Mouse (Mus musculus) gastrocnemius, postnatal 10 days (tissue): ENCODE results near the gene Vpreb1. TPM values are rescaled to one million over a fixed set of nuclear protein-coding genes. Genes with fewer than 3 reads are reported as not detected.
A peak's percentile ranks its signal among the peaks of the same experiment; 100 is the strongest.

Experiments used
- DNase-seq: peaks from one replicate; pipeline ENCODE4 v3.0.0; 2021; ENCODE audit warnings: mixed read lengths
- total RNA-seq, 2 experiments: library from RNA; stranded (reverse); gene quantifications; 2 replicates each; pipeline ENCODE4 v1.2.3; 2021

Vpreb1 gene
- total RNA-seq, 2 experiments from 2014 or later = 0.72 TPM; not detected in 1

DNA sequence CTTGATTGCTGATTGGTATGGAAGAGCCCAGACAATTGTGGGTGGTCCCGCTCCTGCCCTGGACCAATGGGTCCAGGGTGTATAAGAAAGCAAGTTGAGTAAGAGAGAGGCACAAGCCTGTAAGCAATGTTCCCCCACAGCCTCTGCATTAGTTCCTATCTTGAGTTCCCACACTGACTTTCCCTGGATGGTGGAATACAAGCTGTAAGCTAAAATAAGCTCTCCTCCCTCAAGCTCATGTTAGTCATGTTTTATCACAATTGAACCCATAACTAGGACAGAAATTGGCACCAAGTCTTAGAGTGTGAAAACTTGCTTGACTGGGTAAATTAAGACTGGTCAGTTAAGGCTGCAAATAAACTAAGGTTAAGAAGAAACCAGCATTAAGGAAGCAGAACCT, 15.1 kb downstream of the Vpreb1 start:
- DNase-seq = no peak

DNA sequence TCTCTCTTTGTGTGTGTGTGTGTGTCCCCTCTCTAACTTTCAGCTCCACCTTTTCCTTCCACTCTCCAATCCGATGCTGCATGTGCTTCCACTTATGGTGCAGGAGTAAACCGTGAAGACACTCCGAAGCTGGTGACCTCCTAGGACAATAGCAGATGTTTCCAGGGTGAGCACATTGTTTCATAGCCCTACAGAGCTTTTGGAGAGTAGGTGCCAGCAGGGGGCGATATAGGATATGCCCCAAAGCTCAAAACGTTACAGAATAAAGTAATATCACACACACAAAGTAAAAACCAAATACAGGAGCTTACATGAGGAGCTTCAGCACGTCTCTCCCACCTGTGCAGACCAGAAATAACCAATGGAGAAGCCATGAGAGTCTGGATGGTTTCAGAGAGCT, 15.8 kb downstream of the Vpreb1 start:
- peak; percentile 49 for DNase-seq

DNA sequence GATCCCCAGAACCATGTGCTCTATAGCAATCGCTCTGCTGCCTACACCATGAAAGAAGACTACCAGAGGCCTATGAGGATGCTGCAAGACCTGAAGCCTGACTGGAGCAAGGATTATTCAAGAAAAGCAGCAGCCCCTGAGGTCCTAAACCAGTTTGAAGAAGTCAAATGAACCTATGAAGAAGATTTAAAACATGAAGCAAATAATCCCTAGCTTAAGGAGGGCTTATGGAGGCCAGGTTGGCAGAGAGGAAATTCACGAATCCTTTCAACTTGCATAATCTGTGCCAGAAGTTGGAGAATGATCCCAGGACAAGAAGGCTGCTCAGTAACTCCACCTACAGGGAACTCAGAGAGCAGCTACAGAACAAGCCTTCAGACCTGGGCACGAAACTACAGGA, 18.2 kb downstream of the Vpreb1 start:
- DNase-seq = no peak

DNA sequence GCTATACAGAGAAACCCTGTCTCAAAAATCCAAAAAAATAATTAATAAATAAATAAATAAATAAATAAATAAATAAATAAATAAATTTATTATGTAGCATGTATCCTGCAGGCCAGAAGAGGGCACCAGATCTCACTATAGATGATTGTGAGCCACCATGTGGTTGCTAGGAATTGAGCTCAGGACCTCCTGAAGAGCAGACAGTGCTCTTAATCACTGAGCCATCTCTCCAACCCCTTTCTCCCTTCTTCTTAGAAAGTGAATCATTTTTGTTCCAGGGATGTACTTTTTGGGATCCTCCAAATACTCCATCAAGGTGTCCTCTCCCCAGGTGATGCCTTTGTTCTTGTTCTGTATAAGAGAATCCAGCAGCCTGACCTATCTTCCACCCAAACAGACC, 21.4 kb downstream of the Vpreb1 start:
- DNase-seq = no peak

DNA sequence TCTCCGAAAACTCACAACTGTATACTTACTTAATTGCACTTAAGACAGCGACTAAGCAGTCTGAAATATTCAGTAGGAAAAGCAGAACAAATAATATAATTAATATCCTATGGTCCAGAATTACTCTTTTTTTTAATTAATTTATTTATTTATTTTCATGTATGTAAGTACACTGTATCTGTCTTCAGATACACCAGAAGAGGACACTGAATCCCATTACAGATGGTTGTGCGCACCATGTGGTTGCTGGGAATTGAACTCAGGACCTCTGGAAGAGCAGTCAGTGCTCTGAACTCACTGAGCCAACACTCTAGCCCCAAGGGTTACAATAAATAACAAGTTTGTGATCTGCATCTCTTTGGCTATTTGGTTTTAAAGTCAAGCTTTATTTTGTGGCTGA, 41.0 kb downstream of the Vpreb1 start:
- DNase-seq = no peak

DNA sequence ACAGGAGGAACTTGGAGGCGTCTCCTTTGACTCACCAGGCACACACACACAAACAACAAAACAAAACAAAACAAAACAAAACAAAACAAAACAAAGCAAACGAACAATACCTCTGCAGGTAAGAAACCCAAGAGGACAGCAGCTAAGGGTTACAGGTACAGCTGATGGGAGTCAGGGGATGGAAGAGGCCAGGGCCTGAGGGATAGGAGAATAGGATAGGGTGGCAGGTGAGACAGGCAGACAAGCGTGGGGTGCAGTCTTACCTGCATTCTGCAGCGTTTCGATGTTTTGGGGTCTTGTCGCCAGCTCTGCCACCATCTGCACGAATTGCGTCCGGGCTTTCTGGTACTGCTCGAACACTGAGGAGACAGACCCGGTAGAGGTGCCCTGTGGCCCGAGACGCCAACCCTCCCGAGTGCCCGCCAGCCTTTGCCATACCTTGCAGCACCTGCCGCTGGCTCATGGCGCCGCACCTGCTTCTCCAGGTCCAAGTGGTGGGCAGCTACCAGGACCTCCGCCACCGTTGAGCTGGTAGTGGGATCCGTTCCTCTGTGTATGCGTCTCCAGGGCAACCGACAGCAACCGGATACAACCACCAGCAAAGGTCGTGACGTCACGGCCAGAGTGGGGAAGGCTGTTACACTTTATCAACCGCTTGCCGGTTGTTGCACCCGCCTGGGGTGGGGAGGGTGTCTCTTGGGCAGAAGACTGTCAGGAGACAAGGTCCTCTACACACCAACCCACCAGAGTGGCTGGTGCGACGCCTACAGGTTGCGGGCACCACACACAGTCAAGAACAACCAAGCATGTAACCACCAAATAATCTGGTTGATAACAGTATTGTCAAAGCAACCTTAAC, 41.7 kb downstream of the Vpreb1 start, which contains the start of gene Spag6l:
Gene Spag6l, minus strand, starts transcription at position 700 of the 859 bp plus-strand sequence.
- DNase-seq = peak; percentile 14

DNA sequence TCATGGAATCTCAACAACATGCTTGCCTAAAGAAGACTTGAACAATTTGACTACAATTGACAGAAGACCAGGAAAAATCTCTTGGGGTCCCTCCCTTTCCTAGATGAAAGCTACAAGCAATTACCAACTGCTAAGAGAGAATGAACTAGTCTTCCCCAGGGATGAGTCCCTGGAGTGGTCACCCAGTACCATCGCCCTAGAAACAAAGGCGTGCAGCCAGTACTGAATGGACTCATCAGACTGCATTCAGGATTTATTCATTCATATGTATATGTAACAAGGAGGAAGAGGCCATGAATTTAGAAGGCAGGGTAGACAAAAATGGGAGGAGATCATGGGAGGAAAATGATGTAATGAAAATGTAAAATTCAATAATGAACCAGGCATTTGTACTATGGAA, 44.4 kb downstream of the Vpreb1 start:
- DNase-seq = no peak

DNA sequence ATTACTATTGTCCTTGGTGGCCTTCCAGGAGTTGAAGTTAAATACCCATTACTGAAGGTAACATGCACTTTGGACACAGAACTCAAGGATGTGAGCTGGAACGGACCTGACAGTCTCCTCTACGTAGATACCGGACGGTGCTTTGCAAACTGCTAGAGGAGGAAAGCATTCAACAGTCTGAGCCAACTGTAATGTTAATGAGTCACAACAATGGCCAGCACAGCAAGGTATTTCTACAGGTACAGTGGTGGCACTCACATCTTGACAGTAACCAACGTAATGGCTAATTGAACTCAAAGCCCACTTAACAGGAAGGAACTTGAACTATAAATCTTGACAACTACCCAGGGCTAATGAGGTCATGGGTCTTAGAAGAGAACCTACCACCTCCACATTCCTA, 45.2 kb downstream of the Vpreb1 start:
- no peak for DNase-seq

Other genes starting within 250 kb of the Vpreb1 start
- not detected for gene Olfr19, start 194.4 kb downstream of the Vpreb1 start, total RNA-seq
- gene Spag6l, start 41.4 kb downstream of the Vpreb1 start, total RNA-seq = not detected
- gene Igll1, start 6.9 kb downstream of the Vpreb1 start, total RNA-seq = 1 to 10 TPM in 1 of 2 experiments, not detected in 1; 1.2 TPM
- gene Top3b, start 107 bp downstream of the Vpreb1 start, total RNA-seq = 10 to 100 TPM; 20.4 to 28.5 TPM
- gene Ppm1f, start 25.6 kb upstream of the Vpreb1 start, total RNA-seq = 10 to 100 TPM; 18.4 to 24.9 TPM
- gene Mapk1, start 112.5 kb upstream of the Vpreb1 start, total RNA-seq = 100 to 1,000 TPM; 107 to 114 TPM
- 1 to 10 TPM; 1.6 to 3.1 TPM for gene Ypel1, start 198.9 kb upstream of the Vpreb1 start, total RNA-seq
- gene Ppil2, start 240.4 kb upstream of the Vpreb1 start, total RNA-seq = 10 to 100 TPM; 31.4 to 39.7 TPM